Mouse (Mus musculus) forebrain, embryonic 13.5 days (tissue): ENCODE results near the gene Rasl2-9. TPM values are rescaled to one million over a fixed set of nuclear protein-coding genes. Genes with fewer than 3 reads are reported as not detected.
"Not testable (repeated sequence)": the region's sequence is repeated elsewhere in the genome, so short reads cannot be mapped to it uniquely, and the experiment has no call there.

ENCODE experiments used
- ATAC-seq: fragments of 200-750 bp; cut with Nextera tagmentation; 2 replicates; pipeline ENCODE4 v1.8.0; 2017
- H3K27ac ChIP-seq: fragments of 300-500 bp; sonication (generic); 2 replicates; pipeline ENCODE4 v1.5.1; 2015; ENCODE audit warnings: inconsistent platforms, mild to moderate bottlenecking, moderate library complexity
- H3K27me3 ChIP-seq: fragments of 300-500 bp; sonication (generic); 2 replicates; pipeline ENCODE4 v1.6.1; 2015; ENCODE audit warnings: mild to moderate bottlenecking, inconsistent platforms
- H3K36me3 ChIP-seq: fragments of 300-500 bp; sonication (generic); 2 replicates; pipeline ENCODE4 v1.6.1; 2015; ENCODE audit warnings: mild to moderate bottlenecking, inconsistent platforms; ENCODE audit not compliant: poor library complexity, severe bottlenecking
- H3K4me1 ChIP-seq: fragments of 300-500 bp; sonication (generic); 2 replicates; pipeline ENCODE4 v1.6.1; 2015; ENCODE audit warnings: inconsistent platforms
- H3K4me2 ChIP-seq: fragments of 300-500 bp; sonication (generic); 2 replicates; pipeline ENCODE4 v1.6.1; 2015; ENCODE audit warnings: inconsistent platforms, mild to moderate bottlenecking, moderate library complexity
- H3K4me3 ChIP-seq: fragments of 300-500 bp; sonication (generic); 2 replicates; pipeline ENCODE4 v1.5.1; 2015; ENCODE audit warnings: mild to moderate bottlenecking, inconsistent platforms
- H3K9ac ChIP-seq: fragments of 300-500 bp; sonication (generic); 2 replicates; pipeline ENCODE4 v1.6.1; 2015; ENCODE audit warnings: mild to moderate bottlenecking, inconsistent platforms
- H3K9me3 ChIP-seq: fragments of 300-500 bp; sonication (generic); replicated peaks from 2 replicates; pipeline ENCODE4 v1.6.1; 2016; ENCODE audit warnings: inconsistent platforms
- WGBS: fragments of 180-500 bp; shearing (Covaris S2); methylation state at CpG from one replicate; pipeline ENCODE4 v1.1.7; 2015; 5-methylcytosine and 5-hydroxymethylcytosine counted together
- microRNA-seq: library from miRNA; unstranded; fragments of <30 nt; microRNA quantifications from one replicate; pipeline ENCODE4, GENCODE M21; 2016
- polyA plus RNA-seq: library from polyadenylated mRNA; unstranded; fragments of >200 nt; fragmentation: Nextera tagmentation; extraction: Ambion mirVana; gene quantifications from 2 replicates; pipeline ENCODE4 v1.2.1, GENCODE M21; 2015

Gene Rasl2-9
- polyA plus RNA-seq, 1 experiment from 2014 or later = 0.30 TPM

GRCm38 (mm10) chr7:5079365-5080009, 46.3 kb downstream of the Rasl2-9 start:
- WGBS = 46% methylated on average over 10 of the region's 13 CpGs
- H3K9me3 ChIP-seq, H3K27me3 ChIP-seq: not testable (repeated sequence)
- Histone ChIP-seq H3K36me3 (peaks cover 63% of the 10 kb centered on the region), H3K9ac (peak overlapping the region; percentile 99; the same call in 1 of the 2 replicates), H3K27ac (peak overlapping the region; percentile 88), H3K4me2 (peak overlapping the region; percentile 93), H3K4me3 (peak overlapping the region; percentile 98), H3K4me1 (peaks cover 20% of the 10 kb centered on the region)
- ATAC-seq = peak; percentile 14

GRCm38 (mm10) chr7:5076931-5077330, 48.8 kb downstream of the Rasl2-9 start:
- no peaks in the 10 kb centered on the region for H3K9me3 ChIP-seq
- ATAC-seq = no peak
- no peak overlapping the region for H3K4me3 ChIP-seq
- no peak overlapping the region for H3K27ac ChIP-seq
- 97% methylated on average over 2 of the region's 2 CpGs for WGBS
- H3K36me3 ChIP-seq = peaks cover 73% of the 10 kb centered on the region
- no peak overlapping the region for H3K4me2 ChIP-seq
- no peak overlapping the region for H3K9ac ChIP-seq
- H3K27me3 ChIP-seq = no peaks in the 10 kb centered on the region
- peaks cover 14% of the 10 kb centered on the region for H3K4me1 ChIP-seq

GRCm38 (mm10) chr7:5074984-5075383, 50.8 kb downstream of the Rasl2-9 start:
- Histone ChIP-seq H3K27me3 (no peaks in the 10 kb centered on the region), H3K4me3 (no peak overlapping the region), H3K4me1 (no peaks in the 10 kb centered on the region), H3K4me2 (no peak overlapping the region), H3K36me3 (peaks cover 91% of the 10 kb centered on the region), H3K27ac (no peak overlapping the region), H3K9ac (no peak overlapping the region), H3K9me3 (no peaks in the 10 kb centered on the region)
- WGBS = 92% methylated on average over 5 of the region's 5 CpGs
- no peak for ATAC-seq

Small RNA genes within 50 kb of the gene (microRNA-seq; reads per million reads assigned to microRNA genes)
- gene Gm26217 = not detected

Other genes starting within 250 kb of the Rasl2-9 start
- gene Isoc2a, start 248.8 kb downstream of the Rasl2-9 start, polyA plus RNA-seq = 0.63 and 0.77 TPM in 2 replicates
- gene Gm36210, start 219.4 kb downstream of the Rasl2-9 start, polyA plus RNA-seq = 0.26 and 0.45 TPM in 2 replicates
- 4.3 and 4.5 TPM in 2 replicates for gene Zfp628, start 210.7 kb downstream of the Rasl2-9 start, polyA plus RNA-seq
- 21.2 and 24.9 TPM in 2 replicates for gene Nat14, start 203.9 kb downstream of the Rasl2-9 start, polyA plus RNA-seq
- 0.23 and 0.30 TPM in 2 replicates for gene Ssc5d, start 200.2 kb downstream of the Rasl2-9 start, polyA plus RNA-seq
- gene Sbk2, start 161.5 kb downstream of the Rasl2-9 start, polyA plus RNA-seq = not detected in 2 replicates
- gene Sbk3, start 154.8 kb downstream of the Rasl2-9 start, polyA plus RNA-seq = 0.09 and 0.19 TPM in 2 replicates
- 51.2 and 56.5 TPM in 2 replicates for gene Zfp579, start 129.8 kb downstream of the Rasl2-9 start, polyA plus RNA-seq
- gene Zfp524, start 111.5 kb downstream of the Rasl2-9 start, polyA plus RNA-seq = 9.1 and 10.4 TPM in 2 replicates
- gene Fiz1, start 111.3 kb downstream of the Rasl2-9 start, polyA plus RNA-seq = 46.6 and 51.2 TPM in 2 replicates
- gene Gm44973, start 110.5 kb downstream of the Rasl2-9 start, polyA plus RNA-seq = 1.5 and 2.1 TPM in 2 replicates
- 5.1 and 5.4 TPM in 2 replicates for gene Zfp865, start 105.6 kb downstream of the Rasl2-9 start, polyA plus RNA-seq
- 17.0 and 19.7 TPM in 2 replicates for gene Ccdc106, start 105.4 kb downstream of the Rasl2-9 start, polyA plus RNA-seq
- gene 4632433K11Rik, start 91.8 kb downstream of the Rasl2-9 start, polyA plus RNA-seq = not detected in 2 replicates
- 5.6 and 8.4 TPM in 2 replicates for gene Zfp784, start 87.5 kb downstream of the Rasl2-9 start, polyA plus RNA-seq
- 45.3 and 45.6 TPM in 2 replicates for gene Zfp580, start 74.4 kb downstream of the Rasl2-9 start, polyA plus RNA-seq
- gene U2af2, start 63.8 kb downstream of the Rasl2-9 start, polyA plus RNA-seq = 149 and 152 TPM in 2 replicates
- 60.5 and 68.9 TPM in 2 replicates for gene Epn1, start 45.7 kb downstream of the Rasl2-9 start, polyA plus RNA-seq
- not detected in 2 replicates for gene Rfpl4, start 9.0 kb downstream of the Rasl2-9 start, polyA plus RNA-seq
- gene Vmn1r55, start 23.7 kb upstream of the Rasl2-9 start, polyA plus RNA-seq = not detected in 2 replicates
- gene Vmn1r56, start 70.8 kb upstream of the Rasl2-9 start, polyA plus RNA-seq = not detected in 2 replicates
- not detected in 2 replicates for gene Vmn1r57, start 92.5 kb upstream of the Rasl2-9 start, polyA plus RNA-seq
- gene Gm5065, start 224.6 kb upstream of the Rasl2-9 start, polyA plus RNA-seq = not detected in 2 replicates
- not detected in 2 replicates for gene Nlrp2, start 225.1 kb upstream of the Rasl2-9 start, polyA plus RNA-seq